Mouse (Mus musculus) limb, embryonic 10.5 days (tissue): ENCODE measurements at regions not wholly inside any gene's neighbourhood (a gene's known extent, or its start where the extent isn't known, plus 50 kb on each side); places are given as distances from the start of the nearest gene placed in this dataset.

Experiments used
- DNase-seq: peaks from one replicate; pipeline ENCODE4 v3.0.0-alpha.2; 2017; ENCODE audit warnings: low spot score
- H3K27ac ChIP-seq: fragments of 300-500 bp; sonication (generic); 2 replicates; pipeline ENCODE4 v1.5.1; 2016; ENCODE audit warnings: mild to moderate bottlenecking
- H3K27me3 ChIP-seq: fragments of 300-500 bp; sonication (generic); 2 replicates; pipeline ENCODE4 v1.6.1; 2016; ENCODE audit warnings: low read depth, mild to moderate bottlenecking; ENCODE audit not compliant: poor library complexity, severe bottlenecking
- H3K36me3 ChIP-seq: fragments of 300-500 bp; sonication (generic); 2 replicates; pipeline ENCODE4 v1.6.1; 2016; ENCODE audit warnings: mild to moderate bottlenecking, moderate library complexity
- H3K4me1 ChIP-seq: fragments of 300-500 bp; sonication (generic); 2 replicates; pipeline ENCODE4 v1.6.1; 2016
- H3K4me3 ChIP-seq: fragments of 300-500 bp; sonication (generic); 2 replicates; pipeline ENCODE4 v1.5.1; 2016; ENCODE audit warnings: mild to moderate bottlenecking, moderate library complexity
- H3K9me3 ChIP-seq: fragments of 300-500 bp; sonication (generic); replicated peaks from 2 replicates; pipeline ENCODE4 v1.6.1; 2016; ENCODE audit warnings: mild to moderate bottlenecking
- WGBS: fragments of 180-500 bp; shearing (Covaris S2); methylation state at CpG from one replicate; pipeline ENCODE4 v1.1.7; 2016; 5-methylcytosine and 5-hydroxymethylcytosine counted together

- DNase-seq = no peak
- WGBS = 82% methylated on average over 8 of the region's 8 CpGs
Observed at GRCm38 (mm10) chr17:4209650-4210049, 513.6 kb upstream of the Nox3 start.

DNA sequence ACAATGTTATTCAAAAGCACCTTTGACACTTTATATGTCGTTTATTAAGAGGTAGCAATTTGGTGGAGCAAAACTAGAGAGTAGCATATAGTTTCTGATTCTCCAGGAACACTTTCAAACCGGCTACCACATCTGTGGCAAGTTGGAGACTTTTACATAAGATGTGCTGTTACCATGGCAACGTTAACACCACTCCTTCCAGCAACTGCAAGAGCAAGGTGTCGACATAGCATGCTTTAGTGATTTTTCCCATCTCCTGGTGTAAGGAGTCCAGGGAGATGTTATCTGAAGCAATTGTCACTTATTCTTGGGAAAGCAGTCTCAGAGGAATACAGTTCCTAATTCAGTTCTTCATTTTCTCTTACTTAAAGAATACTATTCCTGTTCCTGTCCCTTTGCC is 516.5 kb upstream of the Nox3 start:
- WGBS = 45% methylated on average over 4 of the region's 4 CpGs

More at GRCm38 (mm10) chr17:4209650-4210049, 513.6 kb upstream of the Nox3 start:
- Histone ChIP-seq H3K4me3 (no peak overlapping the region), H3K4me1 (peaks cover 21% of the 10 kb centered on the region), H3K36me3 (no peaks in the 10 kb centered on the region), H3K27ac (no peak overlapping the region), H3K9me3 (no peaks in the 10 kb centered on the region), H3K27me3 (no peaks in the 10 kb centered on the region)

GRCm38 (mm10) chr17:4214970-4215369 is 518.9 kb upstream of the Nox3 start:
- H3K27me3 ChIP-seq = no peaks in the 10 kb centered on the region
- peaks cover 34% of the 10 kb centered on the region for H3K4me1 ChIP-seq
- DNase-seq = no peak
- H3K9me3 ChIP-seq = no peaks in the 10 kb centered on the region
- H3K36me3 ChIP-seq = no peaks in the 10 kb centered on the region
- 61% methylated on average over 8 of the region's 8 CpGs for WGBS
- no peak overlapping the region for H3K27ac ChIP-seq
- H3K4me3 ChIP-seq = no peak overlapping the region

More for the DNA sequence above, 516.5 kb upstream of the Nox3 start:
- H3K9me3 ChIP-seq = no peaks in the 10 kb centered on the region
- H3K4me1 ChIP-seq = peaks cover 45% of the 10 kb centered on the region
- no peak for DNase-seq
- H3K36me3 ChIP-seq = no peaks in the 10 kb centered on the region
- H3K4me3 ChIP-seq = no peak overlapping the region
- H3K27me3 ChIP-seq = no peaks in the 10 kb centered on the region
- H3K27ac ChIP-seq = no peak overlapping the region

GRCm38 (mm10) chr17:4216203-4216602 is 520.1 kb upstream of the Nox3 start:
- Histone ChIP-seq H3K9me3 (no peaks in the 10 kb centered on the region), H3K27ac (peak overlapping the region; percentile 58; the same call in 1 of the 2 replicates), H3K36me3 (no peaks in the 10 kb centered on the region), H3K4me3 (no peak overlapping the region), H3K4me1 (peaks cover 42% of the 10 kb centered on the region), H3K27me3 (no peaks in the 10 kb centered on the region)
- 55% methylated on average over 4 of the region's 4 CpGs for WGBS
- DNase-seq = no peak

DNA sequence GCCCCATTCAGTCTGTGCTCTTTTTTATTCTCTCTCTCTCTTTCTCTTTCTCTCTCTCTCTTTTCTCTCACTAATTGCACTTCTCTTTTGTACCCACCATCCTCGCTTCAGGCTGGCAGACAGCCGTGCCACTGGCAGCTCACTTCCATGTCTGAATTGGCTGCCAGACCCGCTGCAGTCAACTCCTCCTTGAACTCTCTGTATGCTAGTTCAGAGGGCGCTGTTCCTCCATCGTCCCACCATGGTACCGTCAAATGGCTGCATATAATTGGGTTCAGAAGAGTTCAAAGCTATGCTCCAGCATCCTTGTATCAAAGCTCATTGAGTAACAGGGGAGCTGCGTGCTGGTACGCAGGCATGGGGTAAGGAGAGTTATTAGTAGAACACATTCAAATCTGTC is 520.7 kb upstream of the Nox3 start:
- H3K36me3 ChIP-seq = no peaks in the 10 kb centered on the region
- peak overlapping the region; percentile 58 for H3K27ac ChIP-seq
- peaks cover 46% of the 10 kb centered on the region for H3K4me1 ChIP-seq
- H3K9me3 ChIP-seq = no peaks in the 10 kb centered on the region
- 87% methylated on average over 8 of the region's 8 CpGs for WGBS
- H3K4me3 ChIP-seq = no peak overlapping the region
- H3K27me3 ChIP-seq = no peaks in the 10 kb centered on the region
- no peak for DNase-seq

DNA sequence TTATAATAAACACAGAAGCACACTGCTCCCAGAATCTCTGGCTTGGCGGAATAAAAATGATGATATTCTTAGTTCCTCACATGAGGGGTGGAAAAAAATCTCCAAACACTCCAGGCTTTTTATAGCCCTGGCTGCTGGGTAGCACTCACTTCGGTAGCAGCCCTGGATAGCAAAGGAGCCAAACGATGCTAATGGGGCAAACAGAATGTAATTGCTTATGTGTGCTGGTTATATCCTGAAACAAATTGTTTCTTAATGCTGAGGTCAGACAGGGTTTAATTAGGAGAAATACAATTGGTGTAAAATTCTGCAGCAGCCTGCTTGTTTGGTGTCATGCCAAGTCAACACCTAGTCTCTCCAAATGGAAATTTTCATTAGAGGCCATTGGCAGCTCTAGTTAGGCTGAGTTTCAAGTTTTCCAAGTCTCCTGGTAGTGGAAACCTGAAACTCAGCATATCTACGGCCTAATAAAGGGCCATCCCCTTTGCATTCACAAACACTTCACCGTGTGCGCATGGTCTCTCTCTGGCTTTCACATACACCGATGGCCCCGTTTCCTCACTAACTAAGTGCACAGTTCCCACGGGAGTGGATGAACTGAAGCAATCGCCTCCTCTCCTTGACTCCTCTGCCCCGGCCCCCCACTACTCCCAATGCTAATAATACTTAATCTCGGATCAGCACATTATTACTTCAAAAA is 524.8 kb upstream of the Nox3 start:
- Histone ChIP-seq H3K27ac (no peak overlapping the region), H3K9me3 (no peaks in the 10 kb centered on the region), H3K27me3 (no peaks in the 10 kb centered on the region), H3K36me3 (no peaks in the 10 kb centered on the region), H3K4me1 (peaks cover 31% of the 10 kb centered on the region), H3K4me3 (no peak overlapping the region)
- DNase-seq = no peak
- WGBS = 64% methylated on average over 12 of the region's 12 CpGs

GRCm38 (mm10) chr17:4227889-4228288 is 531.8 kb upstream of the Nox3 start:
- WGBS = 83% methylated on average over 10 of the region's 10 CpGs

GRCm38 (mm10) chr17:4229969-4230368 is 533.9 kb upstream of the Nox3 start:
- H3K4me1 ChIP-seq = peaks cover 8% of the 10 kb centered on the region; the same call in 1 of the 2 replicates
- 80% methylated on average over 2 of the region's 2 CpGs for WGBS
- no peak overlapping the region for H3K27ac ChIP-seq
- H3K27me3 ChIP-seq = no peaks in the 10 kb centered on the region
- no peaks in the 10 kb centered on the region for H3K9me3 ChIP-seq
- H3K4me3 ChIP-seq = no peak overlapping the region
- DNase-seq = no peak
- H3K36me3 ChIP-seq = no peaks in the 10 kb centered on the region

More at GRCm38 (mm10) chr17:4227889-4228288, 531.8 kb upstream of the Nox3 start:
- Histone ChIP-seq H3K9me3 (no peaks in the 10 kb centered on the region), H3K4me3 (no peak overlapping the region), H3K36me3 (no peaks in the 10 kb centered on the region), H3K27ac (no peak overlapping the region), H3K27me3 (no peaks in the 10 kb centered on the region), H3K4me1 (peaks cover 8% of the 10 kb centered on the region; the same call in 1 of the 2 replicates)
- no peak for DNase-seq

- no peaks in the 10 kb centered on the region for H3K36me3 ChIP-seq
- H3K27ac ChIP-seq = no peak overlapping the region
- no peaks in the 10 kb centered on the region for H3K27me3 ChIP-seq
- 90% methylated on average over 2 of the region's 2 CpGs for WGBS
- no peaks in the 10 kb centered on the region for H3K4me1 ChIP-seq
- no peaks in the 10 kb centered on the region for H3K9me3 ChIP-seq
- H3K4me3 ChIP-seq = no peak overlapping the region
- DNase-seq = no peak
Observed at GRCm38 (mm10) chr17:4250476-4250875, 554.4 kb upstream of the Nox3 start.

- H3K9me3 ChIP-seq = no peaks in the 10 kb centered on the region
- no peak overlapping the region for H3K4me3 ChIP-seq
- H3K27ac ChIP-seq = peak overlapping the region; percentile 56; the same call in 1 of the 2 replicates
- H3K27me3 ChIP-seq = no peaks in the 10 kb centered on the region
- H3K4me1 ChIP-seq = peaks cover 30% of the 10 kb centered on the region
- no peaks in the 10 kb centered on the region for H3K36me3 ChIP-seq
- WGBS = 64% methylated on average over 6 of the region's 6 CpGs
- DNase-seq = no peak
Observed at GRCm38 (mm10) chr17:4265471-4265870, 569.4 kb upstream of the Nox3 start.

- DNase-seq = peak; percentile 35
- Histone ChIP-seq H3K36me3 (no peaks in the 10 kb centered on the region), H3K27ac (peak overlapping the region; percentile 56), H3K27me3 (no peaks in the 10 kb centered on the region), H3K4me1 (peaks cover 30% of the 10 kb centered on the region), H3K9me3 (no peaks in the 10 kb centered on the region), H3K4me3 (peak overlapping the region; percentile 28)
- 20% methylated on average over 6 of the region's 6 CpGs for WGBS
Observed at GRCm38 (mm10) chr17:4265946-4266345, 569.9 kb upstream of the Nox3 start.

DNA sequence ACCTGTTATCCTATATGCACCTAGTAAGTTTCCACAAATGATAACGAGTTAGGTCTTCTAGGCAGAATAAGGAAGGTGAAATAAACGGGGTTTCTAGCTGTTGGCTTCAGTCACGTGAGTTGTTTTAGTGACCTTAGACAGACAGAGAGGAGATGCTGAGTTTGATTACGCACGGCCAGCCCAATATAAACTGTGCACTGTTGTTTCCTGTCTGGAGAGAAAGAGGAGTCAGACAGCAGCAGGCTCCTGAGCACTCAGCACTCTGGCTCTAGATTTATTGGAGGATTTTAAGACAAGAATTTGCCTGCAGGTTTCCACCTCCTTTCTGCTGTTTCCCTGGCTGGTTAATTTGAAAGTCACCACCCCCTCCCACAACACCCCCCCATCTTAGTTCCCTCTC is 570.4 kb upstream of the Nox3 start:
- H3K4me3 ChIP-seq = peak overlapping the region; percentile 28
- peak overlapping the region; percentile 56 for H3K27ac ChIP-seq
- peak; percentile 38 for DNase-seq
- H3K4me1 ChIP-seq = peaks cover 30% of the 10 kb centered on the region
- no peaks in the 10 kb centered on the region for H3K27me3 ChIP-seq
- no peaks in the 10 kb centered on the region for H3K36me3 ChIP-seq
- H3K9me3 ChIP-seq = no peaks in the 10 kb centered on the region
- WGBS = 22% methylated on average over 5 of the region's 5 CpGs

DNA sequence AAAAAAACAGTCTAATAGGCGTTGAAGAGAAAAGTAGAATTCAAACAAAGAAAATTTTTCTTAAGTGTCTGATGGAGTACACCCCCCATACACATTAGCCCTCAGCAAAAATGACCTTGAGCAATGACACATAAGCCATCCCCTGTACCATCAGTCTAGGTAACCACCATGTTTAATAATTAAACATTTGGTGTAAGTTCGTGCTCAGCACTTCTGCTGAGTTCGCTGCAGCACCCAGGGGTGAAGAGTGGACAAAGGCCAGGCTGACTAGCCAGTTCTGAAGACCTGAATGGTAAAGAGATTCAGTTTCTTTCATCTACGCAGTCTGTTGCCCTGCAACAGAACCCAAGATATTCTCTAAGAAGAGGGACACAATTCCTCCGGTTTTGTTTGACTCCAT is 572.3 kb upstream of the Nox3 start:
- peaks cover 30% of the 10 kb centered on the region for H3K4me1 ChIP-seq
- no peaks in the 10 kb centered on the region for H3K9me3 ChIP-seq
- no peaks in the 10 kb centered on the region for H3K36me3 ChIP-seq
- no peaks in the 10 kb centered on the region for H3K27me3 ChIP-seq
- WGBS = 90% methylated on average over 5 of the region's 5 CpGs
- no peak overlapping the region for H3K4me3 ChIP-seq
- H3K27ac ChIP-seq = no peak overlapping the region
- no peak for DNase-seq

- H3K9me3 ChIP-seq = no peaks in the 10 kb centered on the region
- peaks cover 4% of the 10 kb centered on the region; the same call in 1 of the 2 replicates for H3K4me1 ChIP-seq
- H3K36me3 ChIP-seq = no peaks in the 10 kb centered on the region
- no peak overlapping the region for H3K4me3 ChIP-seq
- 78% methylated on average over 5 of the region's 5 CpGs for WGBS
- H3K27ac ChIP-seq = no peak overlapping the region
- H3K27me3 ChIP-seq = no peaks in the 10 kb centered on the region
- no peak for DNase-seq
Observed at GRCm38 (mm10) chr17:4272456-4272855, 576.4 kb upstream of the Nox3 start.
